Comparison of ENCODE assay signal across 20 mouse cellular contexts in genomic region chr7:74528182-74528581, GRCm38 (mm10). TPM values are rescaled to one million over a fixed set of nuclear protein-coding genes. Genes with fewer than 3 reads are reported as not detected.
A peak's percentile ranks its signal among the peaks of the same experiment; 100 is the strongest.
DNase-seq lines count a peak whose midpoint lies in the region; ATAC-seq and TF ChIP-seq lines count a peak whose summit lies in the region.
"Had no signal": no experiment of that assay in that cellular context is flagged by ENCODE, and none has a peak within 500 bp of the region (broad histone marks: within the 10 kb centered on the region; RNA-seq: fewer than 3 reads in every experiment).

No protein-coding gene starts in this region.

- DNase-seq in gastrocnemius, postnatal 25 days, result peak; percentile 46
- DNase-seq in gastrocnemius, postnatal 14 days, result no peak
- no peak for DNase-seq in hindbrain, postnatal 0 days (ENCODE audit: low spot score)
- no peak for DNase-seq in hindbrain, embryonic 10.5 days (ENCODE audit: low spot score)
- DNase-seq in cerebellum, adult 11-12 months, result peak; percentile 80
- peak; percentile 77 to 86 for DNase-seq in cerebellum, postnatal 25 days
- no peak for DNase-seq in layer of hippocampus, postnatal 10 days (ENCODE audit: low spot score in 2 of 2)
- DNase-seq in layer of hippocampus, postnatal 25 days (ENCODE audit: extremely low spot score in 1 of 2, low spot score in 1 of 2), result no peak
- DNase-seq: adrenal gland, adult 8-10 months; liver, embryonic 13.5 days; midbrain, embryonic 14.5 days; retina, postnatal 1 day; thymus, postnatal 36 days had no signal

- H3K27me3 ChIP-seq in hindbrain, postnatal 0 days (ENCODE audit: insufficient read depth, low read length), result no peaks in the 10 kb centered on the region
- H3K27me3 ChIP-seq in hindbrain, embryonic 10.5 days (ENCODE audit: insufficient read depth, poor library complexity, severe bottlenecking), result peaks cover 41% of the 10 kb centered on the region
- H3K27me3 ChIP-seq: embryonic facial prominence, embryonic 15.5 days; limb, embryonic 12.5 days; liver, embryonic 13.5 days; neural tube, embryonic 15.5 days had no signal

- no peaks in the 10 kb centered on the region for H3K36me3 ChIP-seq in hindbrain, postnatal 0 days (ENCODE audit: insufficient read depth, low read length)
- H3K36me3 ChIP-seq in hindbrain, embryonic 10.5 days, result no peaks in the 10 kb centered on the region
- H3K36me3 ChIP-seq: embryonic facial prominence, embryonic 15.5 days; hindbrain, embryonic 12.5 days; limb, embryonic 12.5 days; liver, embryonic 13.5 days; neural tube, embryonic 15.5 days had no signal

- H3K4me2 ChIP-seq in hindbrain, postnatal 0 days (ENCODE audit: low read depth, low read length), result no peak overlapping the region
- H3K4me2 ChIP-seq: embryonic facial prominence, embryonic 15.5 days; hindbrain, embryonic 12.5 days; limb, embryonic 12.5 days; liver, embryonic 13.5 days; neural tube, embryonic 15.5 days had no signal

- WGBS in hindbrain, postnatal 0 days, result 79% methylated on average over 5 of the region's 5 CpGs
- 95% methylated on average over 5 of the region's 5 CpGs for WGBS in hindbrain, embryonic 10.5 days

- no peak overlapping the region for H3K9ac ChIP-seq in hindbrain, postnatal 0 days (replicated peaks; ENCODE audit: low read length)
- H3K9ac ChIP-seq: embryonic facial prominence, embryonic 15.5 days; hindbrain, embryonic 12.5 days; limb, embryonic 12.5 days; liver, embryonic 13.5 days; neural tube, embryonic 15.5 days had no signal

- intact Hi-C loops in gastrocnemius, postnatal 14 days (cut with DNase I; ENCODE audit: low total_unique reads), result no loop called here

- no peak for TF ChIP-seq CTCF in hindbrain, postnatal 0 days (IDR thresholded peaks at IDR 0.05; ENCODE audit: low read depth)

- no peak overlapping the region for H3K4me3 ChIP-seq in hindbrain, postnatal 0 days (ENCODE audit: low read length)
- no peak overlapping the region for H3K4me3 ChIP-seq in hindbrain, embryonic 10.5 days
- H3K4me3 ChIP-seq: embryonic facial prominence, embryonic 15.5 days; hindbrain, embryonic 12.5 days; left cerebral cortex, adult 2 months; limb, embryonic 12.5 days; liver, embryonic 13.5 days; myocyte; neural tube, embryonic 15.5 days had no signal

- H3K9me3 ChIP-seq in hindbrain, postnatal 0 days (ENCODE audit: low read length), result no peaks in the 10 kb centered on the region
- H3K9me3 ChIP-seq in hindbrain, embryonic 10.5 days, result no peaks in the 10 kb centered on the region
- H3K9me3 ChIP-seq: embryonic facial prominence, embryonic 15.5 days; hindbrain, embryonic 12.5 days; limb, embryonic 12.5 days; liver, embryonic 13.5 days; neural tube, embryonic 15.5 days had no signal

- H3K4me1 ChIP-seq in hindbrain, postnatal 0 days (ENCODE audit: insufficient read depth, low read length), result no peaks in the 10 kb centered on the region
- H3K4me1 ChIP-seq in hindbrain, embryonic 10.5 days (replicated peaks), result peaks cover 5% of the 10 kb centered on the region
- H3K4me1 ChIP-seq: limb, embryonic 12.5 days had no signal

- ATAC-seq in hindbrain, postnatal 0 days, result peak; percentile 32; the same call in 1 of the 2 replicates
- ATAC-seq: lung, postnatal 0 days had no signal

- H3K27ac ChIP-seq in hindbrain, postnatal 0 days, result no peak overlapping the region
- H3K27ac ChIP-seq in hindbrain, embryonic 10.5 days, result no peak overlapping the region
- H3K27ac ChIP-seq: embryonic facial prominence, embryonic 15.5 days; hindbrain, embryonic 12.5 days; left cerebral cortex, adult 2 months; limb, embryonic 12.5 days; liver, embryonic 13.5 days; neural tube, embryonic 15.5 days had no signal

RNA-seq across cellular contexts. Expression of gene Slco3a1, which starts 26.4 kb away (rescaled TPM):
- total RNA-seq in gastrocnemius, postnatal 25 days (2021), result 10 to 100 TPM; 38.7 to 63.2 TPM
- total RNA-seq in gastrocnemius, postnatal 14 days (2021), result 10 to 100 TPM; 19.7 to 20.8 TPM
- 17.9 and 20.7 TPM in 2 replicates for total RNA-seq in hindbrain, postnatal 0 days (2014; rRNA removed)
- 14.7 and 15.0 TPM in 2 replicates for polyA plus RNA-seq in hindbrain, postnatal 0 days (2015; fragmentation: Nextera tagmentation; extraction: Ambion mirVana)
- polyA plus RNA-seq in hindbrain, embryonic 10.5 days (2016; fragmentation: Nextera tagmentation; extraction: Ambion mirVana), result 8.7 and 10.1 TPM in 2 replicates
- total RNA-seq in layer of hippocampus, postnatal 10 days (2021), result 10 to 100 TPM; 65.6 to 66.6 TPM
- 10 to 100 TPM; 53.9 to 56.2 TPM for total RNA-seq in layer of hippocampus, postnatal 25 days (2021)

Comparison
In these comparisons a context has a peak if more than half of its experiments do, and no peak if none do; other contexts are left out.
1. DNase-seq: peak in gastrocnemius, postnatal 25 days (single experiment), cerebellum, adult 11-12 months (single experiment) and cerebellum, postnatal 25 days (2 of 2); none in gastrocnemius, postnatal 14 days (single experiment), hindbrain, postnatal 0 days (single experiment), hindbrain, embryonic 10.5 days (single experiment), layer of hippocampus, postnatal 10 days (0 of 2) and layer of hippocampus, postnatal 25 days (0 of 2).